Mouse (Mus musculus): Measurements from ENCODE around the gene Pcx. TPM values are rescaled to one million over a fixed set of nuclear protein-coding genes. Genes with fewer than 3 reads are reported as not detected.

Pcx gene
- polyA plus RNA-seq, 1 experiment from 2014 or later, result 56.3 TPM

- Histone ChIP-seq H3K9me3 (replicated peaks) (no peaks in the 10 kb centered on the region), H3K36me3 (replicated peaks) (no peaks in the 10 kb centered on the region), H3K4me1 (replicated peaks) (peaks cover 78% of the 10 kb centered on the region), H3K9ac (no peak overlapping the region), H3K27me3 (no peaks in the 10 kb centered on the region), H3K27ac (replicated peaks) (peak overlapping the region; percentile 98), H3K4me3 (replicated peaks) (no peak overlapping the region), H3K4me2 (no peak overlapping the region)
- ATAC-seq (ENCODE audit: insufficient read depth), result no peak
- WGBS (ENCODE audit: insufficient replicate concordance), result 65% methylated on average over 7 of the region's 7 CpGs
Observed at GRCm38 (mm10) chr19:4555086-4555485, 44.8 kb downstream of the Pcx start.

- WGBS (ENCODE audit: insufficient replicate concordance), result 98% methylated on average over 2 of the region's 2 CpGs
- no peak overlapping the region for H3K4me3 ChIP-seq (replicated peaks)
- H3K9me3 ChIP-seq (replicated peaks), result no peaks in the 10 kb centered on the region
- H3K4me2 ChIP-seq, result no peak overlapping the region
- H3K27ac ChIP-seq (replicated peaks), result peak overlapping the region; percentile 98
- peak overlapping the region; percentile 62 for H3K9ac ChIP-seq
- H3K36me3 ChIP-seq (replicated peaks), result no peaks in the 10 kb centered on the region
- H3K4me1 ChIP-seq (replicated peaks), result peaks cover 94% of the 10 kb centered on the region
- no peak for ATAC-seq (ENCODE audit: insufficient read depth)
- H3K27me3 ChIP-seq, result no peaks in the 10 kb centered on the region
Observed at GRCm38 (mm10) chr19:4556787-4557186, 46.5 kb downstream of the Pcx start.

- Histone ChIP-seq H3K9me3 (replicated peaks) (no peaks in the 10 kb centered on the region), H3K27me3 (no peaks in the 10 kb centered on the region), H3K27ac (replicated peaks) (peak overlapping the region; percentile 98), H3K36me3 (replicated peaks) (no peaks in the 10 kb centered on the region), H3K4me3 (replicated peaks) (peak overlapping the region; percentile 46), H3K4me2 (peak overlapping the region; percentile 76), H3K9ac (peak overlapping the region; percentile 62), H3K4me1 (replicated peaks) (peaks cover 95% of the 10 kb centered on the region)
- 45% methylated on average over 8 of the region's 8 CpGs for WGBS (ENCODE audit: insufficient replicate concordance)
- peak; percentile 87 for ATAC-seq (ENCODE audit: insufficient read depth)
Observed at GRCm38 (mm10) chr19:4557796-4558569, 47.7 kb downstream of the Pcx start.

GRCm38 (mm10) chr19:4558570-4558955 lies 48.3 kb downstream of the Pcx start:
- peak; percentile 98 for ATAC-seq (ENCODE audit: insufficient read depth)
- Histone ChIP-seq H3K9ac (peak overlapping the region; percentile 62), H3K27ac (replicated peaks) (peak overlapping the region; percentile 98), H3K4me1 (replicated peaks) (peaks cover 99% of the 10 kb centered on the region), H3K27me3 (no peaks in the 10 kb centered on the region), H3K4me2 (peak overlapping the region; percentile 76), H3K36me3 (replicated peaks) (no peaks in the 10 kb centered on the region), H3K4me3 (replicated peaks) (peak overlapping the region; percentile 46), H3K9me3 (replicated peaks) (no peaks in the 10 kb centered on the region)
- WGBS (ENCODE audit: insufficient replicate concordance), result 29% methylated on average over 3 of the region's 3 CpGs

- H3K9me3 ChIP-seq (replicated peaks), result no peaks in the 10 kb centered on the region
- H3K36me3 ChIP-seq (replicated peaks), result no peaks in the 10 kb centered on the region
- WGBS (ENCODE audit: insufficient replicate concordance), result 31% methylated on average over 3 of the region's 3 CpGs
- H3K27me3 ChIP-seq, result no peaks in the 10 kb centered on the region
- peak overlapping the region; percentile 98 for H3K27ac ChIP-seq (replicated peaks)
- ATAC-seq (ENCODE audit: insufficient read depth), result peak; percentile 66
- H3K4me3 ChIP-seq (replicated peaks), result peak overlapping the region; percentile 46
- peak overlapping the region; percentile 76 for H3K4me2 ChIP-seq
- peak overlapping the region; percentile 62 for H3K9ac ChIP-seq
- peaks cover 99% of the 10 kb centered on the region for H3K4me1 ChIP-seq (replicated peaks)
Observed at GRCm38 (mm10) chr19:4559011-4559410, 48.7 kb downstream of the Pcx start.

GRCm38 (mm10) chr19:4559588-4559987 lies 49.3 kb downstream of the Pcx start:
- Histone ChIP-seq H3K4me2 (peak overlapping the region; percentile 76), H3K9ac (peak overlapping the region; percentile 62), H3K27ac (replicated peaks) (peak overlapping the region; percentile 98), H3K27me3 (no peaks in the 10 kb centered on the region), H3K36me3 (replicated peaks) (no peaks in the 10 kb centered on the region), H3K4me1 (replicated peaks) (peaks cover 99% of the 10 kb centered on the region), H3K9me3 (replicated peaks) (no peaks in the 10 kb centered on the region), H3K4me3 (replicated peaks) (peak overlapping the region; percentile 46)
- no peak for ATAC-seq (ENCODE audit: insufficient read depth)
- WGBS (ENCODE audit: insufficient replicate concordance), result 75% methylated on average over 2 of the region's 2 CpGs

GRCm38 (mm10) chr19:4560205-4560604 lies 49.9 kb downstream of the Pcx start:
- H3K4me2 ChIP-seq, result peak overlapping the region; percentile 76
- no peaks in the 10 kb centered on the region for H3K36me3 ChIP-seq (replicated peaks)
- peaks cover 99% of the 10 kb centered on the region for H3K4me1 ChIP-seq (replicated peaks)
- H3K9me3 ChIP-seq (replicated peaks), result no peaks in the 10 kb centered on the region
- 55% methylated on average over 5 of the region's 5 CpGs for WGBS (ENCODE audit: insufficient replicate concordance)
- peak overlapping the region; percentile 98 for H3K27ac ChIP-seq (replicated peaks)
- H3K27me3 ChIP-seq, result no peaks in the 10 kb centered on the region
- no peak for ATAC-seq (ENCODE audit: insufficient read depth)
- H3K4me3 ChIP-seq (replicated peaks), result peak overlapping the region; percentile 46; the same call in 1 of the 2 replicates
- H3K9ac ChIP-seq, result peak overlapping the region; percentile 62

GRCm38 (mm10) chr19:4565678-4566077 lies 55.4 kb downstream of the Pcx start:
- WGBS (ENCODE audit: insufficient replicate concordance), result 92% methylated on average over 5 of the region's 5 CpGs
- Histone ChIP-seq H3K27ac (replicated peaks) (peak overlapping the region; percentile 97), H3K4me1 (replicated peaks) (peaks cover 99% of the 10 kb centered on the region), H3K4me2 (peak overlapping the region; percentile 4), H3K9ac (0 out of 2 replicates have a peak overlapping the region, but pooled peaks have one; percentile 26), H3K9me3 (replicated peaks) (no peaks in the 10 kb centered on the region), H3K4me3 (replicated peaks) (no peak overlapping the region), H3K36me3 (replicated peaks) (no peaks in the 10 kb centered on the region), H3K27me3 (no peaks in the 10 kb centered on the region)
- peak; percentile 20; the same call in 1 of the 2 replicates for ATAC-seq (ENCODE audit: insufficient read depth)

GRCm38 (mm10) chr19:4566880-4567279 lies 56.6 kb downstream of the Pcx start:
- Histone ChIP-seq H3K36me3 (replicated peaks) (no peaks in the 10 kb centered on the region), H3K4me2 (peak overlapping the region; percentile 14), H3K9ac (peak overlapping the region; percentile 26), H3K27ac (replicated peaks) (peak overlapping the region; percentile 97), H3K9me3 (replicated peaks) (no peaks in the 10 kb centered on the region), H3K4me1 (replicated peaks) (peaks cover 99% of the 10 kb centered on the region), H3K4me3 (replicated peaks) (no peak overlapping the region), H3K27me3 (no peaks in the 10 kb centered on the region)
- ATAC-seq (ENCODE audit: insufficient read depth), result peak; percentile 67
- 47% methylated on average over 2 of the region's 2 CpGs for WGBS (ENCODE audit: insufficient replicate concordance)

GRCm38 (mm10) chr19:4567665-4568064 lies 57.4 kb downstream of the Pcx start:
- Histone ChIP-seq H3K4me3 (replicated peaks) (no peak overlapping the region), H3K4me1 (replicated peaks) (peaks cover 95% of the 10 kb centered on the region), H3K27ac (replicated peaks) (peak overlapping the region; percentile 97), H3K4me2 (no peak overlapping the region), H3K27me3 (no peaks in the 10 kb centered on the region), H3K9ac (peak overlapping the region; percentile 42; the same call in 1 of the 2 replicates), H3K36me3 (replicated peaks) (no peaks in the 10 kb centered on the region), H3K9me3 (replicated peaks) (no peaks in the 10 kb centered on the region)
- 25% methylated on average over 2 of the region's 2 CpGs for WGBS (ENCODE audit: insufficient replicate concordance)
- ATAC-seq (ENCODE audit: insufficient read depth), result no peak

GRCm38 (mm10) chr19:4568832-4569231 lies 58.6 kb downstream of the Pcx start:
- no peaks in the 10 kb centered on the region for H3K9me3 ChIP-seq (replicated peaks)
- ATAC-seq (ENCODE audit: insufficient read depth), result peak; percentile 88
- peak overlapping the region; percentile 48 for H3K9ac ChIP-seq
- peak overlapping the region; percentile 97 for H3K27ac ChIP-seq (replicated peaks)
- H3K4me3 ChIP-seq (replicated peaks), result no peak overlapping the region
- no peaks in the 10 kb centered on the region for H3K27me3 ChIP-seq
- H3K36me3 ChIP-seq (replicated peaks), result 0 out of 2 replicates have a peak, but pooled peaks cover 2% of the 10 kb centered on the region
- 15% methylated on average over 4 of the region's 4 CpGs for WGBS (ENCODE audit: insufficient replicate concordance)
- peaks cover 86% of the 10 kb centered on the region for H3K4me1 ChIP-seq (replicated peaks)
- peak overlapping the region; percentile 50 for H3K4me2 ChIP-seq

Measured in liver, embryonic 15.5 days (tissue).